Mouse (Mus musculus) intestine, postnatal 0 days (tissue): ENCODE data around the gene Aco2. TPM values are rescaled to one million over a fixed set of nuclear protein-coding genes. Genes with fewer than 3 reads are reported as not detected.

Source experiments
- ATAC-seq: fragments of 200-750 bp; cut with Nextera tagmentation; 2 replicates; pipeline ENCODE4 v1.8.0; 2017; ENCODE audit warnings: mild to moderate bottlenecking, moderate TSS enrichment, moderate library complexity
- H3K27ac ChIP-seq: fragments of 300-500 bp; sonication (generic); 2 replicates; pipeline ENCODE4 v1.5.1; 2014; ENCODE audit warnings: mild to moderate bottlenecking, low read depth, low read length, moderate library complexity
- H3K27me3 ChIP-seq: fragments of 300-500 bp; sonication (generic); replicated peaks from 2 replicates; pipeline ENCODE4 v1.6.1; 2014; ENCODE audit warnings: low read length, mixed read lengths; ENCODE audit not compliant: control insufficient read depth, insufficient read depth
- H3K36me3 ChIP-seq: fragments of 300-500 bp; sonication (generic); 2 replicates; pipeline ENCODE4 v1.6.1; 2014; ENCODE audit warnings: mild to moderate bottlenecking, moderate library complexity; ENCODE audit not compliant: control insufficient read depth, insufficient read depth
- H3K4me1 ChIP-seq: fragments of 300-500 bp; sonication (generic); replicated peaks from 2 replicates; pipeline ENCODE4 v1.6.1; 2014; ENCODE audit warnings: antibody characterized with exemption, low read length, mixed read lengths; ENCODE audit not compliant: control insufficient read depth, insufficient read depth
- H3K4me2 ChIP-seq: fragments of 300-500 bp; sonication (generic); replicated peaks from 2 replicates; pipeline ENCODE4 v1.6.1; 2014; ENCODE audit warnings: low read depth, mild to moderate bottlenecking, moderate library complexity
- H3K4me3 ChIP-seq: fragments of 300-500 bp; sonication (generic); 2 replicates; pipeline ENCODE4 v1.5.1; 2014; ENCODE audit warnings: low read depth, low read length
- H3K9ac ChIP-seq: fragments of 300-500 bp; sonication (generic); 2 replicates; pipeline ENCODE4 v1.6.1; 2014; ENCODE audit warnings: mild to moderate bottlenecking, low read depth, low read length
- H3K9me3 ChIP-seq: fragments of 300-500 bp; sonication (generic); 2 replicates; pipeline ENCODE4 v1.6.1; 2016; ENCODE audit warnings: mixed run types; ENCODE audit not compliant: control insufficient read depth
- CTCF ChIP-seq: sonication (generic); IDR thresholded peaks from 2 replicates; pipeline ENCODE4 v1.5.1; 2016; ENCODE audit warnings: low read depth, mild to moderate bottlenecking, control low read depth, antibody characterized with exemption, moderate library complexity
- WGBS: fragments of 180-500 bp; shearing (Covaris S2); extraction: QIAGEN DNeasy Blood & Tissue Kit; methylation state at CpG from one replicate; pipeline ENCODE4 v1.1.7; 2014; 5-methylcytosine and 5-hydroxymethylcytosine counted together
- polyA plus RNA-seq: library from polyadenylated mRNA; unstranded; fragments of >200 nt; fragmentation: Nextera tagmentation; extraction: Ambion mirVana; gene quantifications from 2 replicates; pipeline ENCODE4 v1.2.1, GENCODE M21; 2015

The Aco2 gene
- polyA plus RNA-seq, 1 experiment from 2014 or later = 209 TPM

DNA sequence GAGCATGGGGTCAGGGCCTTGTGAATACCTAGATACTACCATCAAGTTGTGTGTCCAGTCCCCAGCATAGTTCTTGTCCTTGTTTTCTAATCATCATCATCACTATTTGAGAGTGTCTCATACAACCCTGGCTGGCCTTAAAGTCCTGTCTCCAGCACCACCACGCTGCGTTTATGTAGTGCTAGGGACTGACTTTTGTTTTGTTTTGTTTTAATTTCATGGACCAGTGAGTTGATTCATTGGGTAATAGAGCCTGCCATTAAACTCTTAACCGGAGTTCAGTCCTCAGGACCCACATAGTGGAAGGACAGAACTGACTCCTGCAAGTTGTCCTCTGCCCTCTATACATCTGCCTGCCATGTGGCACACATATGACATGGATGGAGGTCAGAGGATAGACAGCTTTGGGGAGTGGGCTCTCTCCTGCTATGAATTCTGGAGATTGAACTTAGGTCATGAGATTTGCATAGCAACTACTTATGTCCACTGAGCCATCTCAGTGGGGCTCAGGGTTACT lies 13.4 kb downstream of the Aco2 start:
- Histone ChIP-seq H3K4me3 (no peak overlapping the region), H3K27me3 (no peaks in the 10 kb centered on the region), H3K27ac (no peak overlapping the region), H3K9me3 (no peaks in the 10 kb centered on the region), H3K36me3 (peaks cover 25% of the 10 kb centered on the region), H3K4me1 (no peaks in the 10 kb centered on the region), H3K9ac (no peak overlapping the region), H3K4me2 (no peak overlapping the region)
- WGBS = 90% methylated on average over 3 of the region's 3 CpGs
- ATAC-seq = no peak
- no peak for TF ChIP-seq CTCF

DNA sequence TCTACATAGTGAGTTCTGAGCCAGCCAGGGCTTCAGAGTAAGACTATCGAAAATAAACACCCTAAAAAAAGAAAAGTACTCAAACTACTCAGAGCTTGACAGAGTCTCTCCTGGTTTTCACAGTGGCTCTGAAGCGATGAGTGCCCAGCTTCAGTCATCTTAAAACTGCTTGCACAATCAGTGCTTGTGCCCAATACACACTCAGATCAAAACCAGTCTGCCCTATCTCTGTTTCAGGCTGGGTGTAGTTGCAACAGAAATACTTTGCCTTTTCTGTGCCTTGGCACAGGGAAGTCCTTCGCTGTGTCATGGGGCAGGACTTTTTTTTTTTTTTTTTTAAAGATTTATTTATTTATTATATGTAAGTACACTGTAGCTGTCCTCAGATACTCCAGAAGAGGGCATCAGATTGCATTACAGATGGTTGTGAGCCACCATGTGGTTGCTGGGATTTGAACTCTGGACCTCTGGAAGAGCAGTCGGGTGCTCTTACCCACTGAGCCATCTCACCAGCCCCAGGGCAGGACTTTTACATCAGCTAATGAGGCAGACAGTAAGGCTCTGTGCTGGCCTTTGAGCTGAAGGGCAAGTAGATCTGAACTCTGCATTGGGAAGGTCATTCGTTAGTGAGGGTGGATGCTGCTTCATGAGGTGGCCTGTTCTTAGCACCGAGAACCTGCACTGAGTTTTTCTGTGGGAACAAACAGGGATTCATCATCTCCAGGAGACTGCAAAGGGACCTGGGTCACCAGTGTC lies 14.9 kb downstream of the Aco2 start:
- H3K9ac ChIP-seq = no peak overlapping the region
- ATAC-seq = no peak
- no peak overlapping the region for H3K4me3 ChIP-seq
- H3K27me3 ChIP-seq = no peaks in the 10 kb centered on the region
- H3K4me1 ChIP-seq = no peaks in the 10 kb centered on the region
- no peak for TF ChIP-seq CTCF
- 81% methylated on average over 6 of the region's 6 CpGs for WGBS
- H3K4me2 ChIP-seq = no peak overlapping the region
- H3K9me3 ChIP-seq = no peaks in the 10 kb centered on the region
- peaks cover 38% of the 10 kb centered on the region for H3K36me3 ChIP-seq
- H3K27ac ChIP-seq = no peak overlapping the region

DNA sequence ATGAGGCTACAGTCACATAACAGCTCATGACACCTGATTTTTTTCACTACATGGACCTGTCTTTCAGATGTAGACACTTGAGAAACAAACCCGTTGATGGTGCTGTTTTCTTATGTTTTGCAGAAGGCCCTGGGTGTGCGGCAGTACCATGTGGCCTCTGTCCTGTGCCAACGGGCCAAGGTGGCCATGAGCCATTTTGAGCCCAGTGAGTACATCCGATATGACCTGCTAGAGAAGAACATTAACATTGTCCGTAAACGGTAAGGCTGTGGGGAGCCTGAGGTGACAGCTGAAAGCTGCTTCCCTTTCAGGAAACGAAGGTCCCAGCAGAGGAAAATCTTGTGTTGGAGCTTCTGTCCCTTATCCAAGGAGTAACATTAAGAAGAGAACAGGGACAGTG lies 17.1 kb downstream of the Aco2 start:
- TF ChIP-seq CTCF = no peak
- ATAC-seq = no peak
- H3K4me2 ChIP-seq = no peak overlapping the region

DNA sequence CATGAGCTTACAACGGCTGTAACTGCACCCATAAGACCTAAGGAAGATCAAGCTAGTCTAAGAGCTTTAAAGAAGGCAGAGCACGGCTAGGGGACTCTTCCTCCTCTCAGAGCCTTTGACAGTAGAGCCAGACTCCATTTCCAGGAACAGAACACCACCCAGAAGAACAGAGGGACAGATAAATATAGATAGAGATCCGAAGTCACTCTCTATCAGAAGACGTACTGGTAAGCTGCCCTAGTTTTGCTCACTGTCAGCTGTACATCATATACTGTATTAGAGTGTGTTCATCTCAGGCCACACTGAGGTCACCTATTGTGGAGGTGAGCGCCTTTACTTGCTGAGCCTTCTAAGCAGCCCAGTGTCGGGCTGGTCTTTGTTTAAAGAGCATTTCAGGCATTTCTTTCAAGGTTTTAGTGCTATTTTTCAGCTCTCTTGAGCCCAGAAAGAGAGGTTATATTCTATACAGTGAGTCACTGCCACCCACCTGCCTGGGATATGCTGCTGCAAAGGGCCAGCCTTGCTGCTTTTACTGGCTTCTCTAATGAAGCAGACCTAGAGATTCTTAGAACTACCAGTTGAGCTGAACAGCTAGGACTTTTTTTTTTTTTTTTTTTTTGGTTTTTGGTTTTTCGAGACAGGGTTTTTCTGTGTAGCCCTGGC lies 19.2 kb downstream of the Aco2 start:
- no peak for TF ChIP-seq CTCF
- H3K4me2 ChIP-seq = no peak overlapping the region
- no peak overlapping the region for H3K27ac ChIP-seq
- peaks cover 53% of the 10 kb centered on the region for H3K36me3 ChIP-seq
- H3K4me1 ChIP-seq = no peaks in the 10 kb centered on the region
- no peak for ATAC-seq
- no peaks in the 10 kb centered on the region for H3K27me3 ChIP-seq
- 86% methylated on average over 7 of the region's 7 CpGs for WGBS
- no peak overlapping the region for H3K9ac ChIP-seq
- H3K9me3 ChIP-seq = no peaks in the 10 kb centered on the region
- H3K4me3 ChIP-seq = no peak overlapping the region

More for the DNA sequence above, 17.1 kb downstream of the Aco2 start:
- no peak overlapping the region for H3K4me3 ChIP-seq
- H3K27ac ChIP-seq = no peak overlapping the region
- WGBS = 94% methylated on average over 7 of the region's 7 CpGs
- no peak overlapping the region for H3K9ac ChIP-seq
- H3K27me3 ChIP-seq = no peaks in the 10 kb centered on the region
- H3K4me1 ChIP-seq = no peaks in the 10 kb centered on the region
- H3K36me3 ChIP-seq = peaks cover 39% of the 10 kb centered on the region
- H3K9me3 ChIP-seq = no peaks in the 10 kb centered on the region

DNA sequence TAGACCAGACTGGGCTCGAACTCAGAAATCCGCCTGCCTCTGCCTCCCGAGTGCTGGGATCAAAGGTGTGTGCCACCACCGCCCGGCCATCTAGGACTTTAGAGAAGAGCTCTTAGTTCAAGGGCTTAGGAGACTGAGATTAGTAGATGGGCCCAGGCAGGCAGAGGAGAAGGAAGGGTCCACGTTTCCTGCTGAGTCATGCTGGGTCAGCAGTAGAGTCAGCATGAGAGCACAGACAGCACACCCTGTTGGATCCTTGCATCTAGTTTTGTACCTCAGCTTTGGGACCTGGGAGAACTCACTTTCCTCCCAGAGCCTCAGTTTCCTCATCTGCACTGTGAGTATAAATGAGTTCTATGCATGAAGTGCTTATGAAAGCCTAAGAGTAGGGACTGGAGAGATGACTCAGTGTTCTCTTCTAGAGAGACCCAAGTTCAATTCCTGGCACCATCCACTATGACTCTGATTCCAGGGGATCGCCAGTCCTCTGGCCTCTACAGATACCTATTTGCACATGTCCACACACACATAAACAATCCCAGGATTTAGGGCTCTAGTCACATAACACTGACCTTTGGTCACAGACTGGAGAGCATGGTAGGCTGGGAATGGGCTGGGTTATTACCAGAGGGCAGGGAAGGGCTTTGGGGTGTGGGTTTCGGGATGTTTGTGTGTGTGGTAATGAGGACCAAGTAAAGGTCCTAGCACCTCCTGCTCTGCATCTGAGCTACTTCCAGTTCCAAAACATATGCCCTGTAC lies 19.9 kb downstream of the Aco2 start:
- Histone ChIP-seq H3K9ac (no peak overlapping the region), H3K4me3 (no peak overlapping the region), H3K4me2 (no peak overlapping the region), H3K36me3 (peaks cover 59% of the 10 kb centered on the region), H3K27ac (no peak overlapping the region), H3K9me3 (no peaks in the 10 kb centered on the region), H3K27me3 (no peaks in the 10 kb centered on the region), H3K4me1 (no peaks in the 10 kb centered on the region; the same call in 1 of the 2 replicates)
- no peak for TF ChIP-seq CTCF
- WGBS = 73% methylated on average over 8 of the region's 8 CpGs
- peak; percentile 34; the same call in 1 of the 2 replicates for ATAC-seq

DNA sequence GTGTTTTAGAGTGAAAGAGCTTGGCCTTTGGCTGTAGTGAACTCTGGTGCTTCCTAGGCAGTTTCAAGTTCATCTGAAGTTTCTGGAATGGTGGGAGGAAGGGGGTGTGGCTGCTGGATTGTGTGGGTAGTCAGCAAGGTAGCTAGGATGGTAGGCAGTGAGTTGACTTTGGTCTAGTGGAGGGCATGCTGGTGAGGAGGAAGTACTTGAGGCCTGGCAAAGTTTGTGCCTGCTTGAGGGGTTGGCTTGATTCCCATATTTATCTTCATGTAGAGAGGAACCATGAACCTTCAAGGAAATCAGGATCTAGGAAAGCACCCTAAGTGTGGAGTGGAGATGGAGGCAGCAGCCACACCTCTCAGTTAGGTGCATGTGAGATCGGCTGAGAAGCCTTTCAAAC lies 21.9 kb downstream of the Aco2 start:
- no peak overlapping the region for H3K4me3 ChIP-seq
- peak; percentile 62 for ATAC-seq
- H3K27me3 ChIP-seq = no peaks in the 10 kb centered on the region
- H3K36me3 ChIP-seq = peaks cover 55% of the 10 kb centered on the region
- no peaks in the 10 kb centered on the region; the same call in 1 of the 2 replicates for H3K4me1 ChIP-seq
- H3K27ac ChIP-seq = peak overlapping the region; percentile 68
- H3K4me2 ChIP-seq = no peak overlapping the region
- H3K9me3 ChIP-seq = no peaks in the 10 kb centered on the region
- WGBS = 45% methylated on average over 1 of the region's 1 CpGs
- no peak overlapping the region for H3K9ac ChIP-seq
- no peak for TF ChIP-seq CTCF
